Mouse (Mus musculus) megakaryocyte, embryonic 14.5 days (primary cell): ENCODE data around the gene Gpr19.

Experiments
- FLI1 ChIP-seq: IDR thresholded peaks from 2 replicates; pipeline ENCODE4 v1.6.1; 2012; ENCODE audit warnings: low read length, inconsistent platforms, mixed read lengths
- GATA1 ChIP-seq: IDR thresholded peaks from 3 replicates; pipeline ENCODE4 v1.6.1; 2012; ENCODE audit warnings: mixed read lengths, low read length, inconsistent platforms, borderline replicate concordance

- TF ChIP-seq GATA1 = no peak
- no peak for TF ChIP-seq FLI1
Measured at GRCm38 (mm10) chr6:134887008-134887407, 11.4 kb downstream of the Gpr19 start.
